Mouse (Mus musculus): ENCODE data around the gene Hpcal1.

Gene Hpcal1

DNA sequence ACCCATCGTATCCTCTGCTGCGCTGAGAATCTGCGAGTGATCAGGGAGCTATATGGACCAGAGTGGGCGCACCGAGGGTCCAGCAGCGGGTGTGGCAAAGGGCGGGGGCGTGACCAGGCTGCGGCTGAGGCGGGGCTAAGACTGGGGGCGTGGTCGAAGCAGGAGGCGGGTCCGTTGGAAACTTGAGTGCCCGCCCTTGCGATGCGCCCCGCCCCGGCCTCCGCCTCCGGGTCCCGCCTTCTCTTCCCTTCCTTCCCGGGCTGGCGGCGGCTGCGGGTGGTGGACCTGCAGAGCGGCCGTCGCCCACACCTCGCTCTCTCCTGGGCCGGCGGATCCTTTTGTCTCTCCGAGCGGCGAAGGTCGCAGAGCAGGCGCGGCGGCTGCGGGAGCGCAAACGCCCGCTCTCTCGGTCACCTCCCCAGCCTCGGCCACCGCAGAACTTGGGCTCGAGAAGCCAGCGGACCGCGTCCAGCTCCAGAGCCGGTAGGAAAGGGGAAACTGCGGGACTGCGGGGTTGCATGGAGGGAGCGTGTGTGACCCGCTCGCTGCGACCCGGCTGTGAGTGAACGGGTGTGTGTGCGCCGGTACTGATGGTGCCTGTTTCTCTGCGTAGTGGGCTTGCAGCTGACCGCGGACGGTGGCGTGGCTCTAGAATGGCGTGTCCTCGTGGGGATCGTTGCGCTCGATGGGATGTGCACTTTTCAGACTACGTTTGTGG is at the start of gene Hpcal1:
Gene Hpcal1 (plus strand): TSS at position 293 of the 718 bp plus-strand sequence.
- peak; percentile 91 for DNase-seq

- DNase-seq, result no peak
Measured at GRCm38 (mm10) chr12:17641269-17641668, 49.4 kb upstream of the Hpcal1 start.

DNA sequence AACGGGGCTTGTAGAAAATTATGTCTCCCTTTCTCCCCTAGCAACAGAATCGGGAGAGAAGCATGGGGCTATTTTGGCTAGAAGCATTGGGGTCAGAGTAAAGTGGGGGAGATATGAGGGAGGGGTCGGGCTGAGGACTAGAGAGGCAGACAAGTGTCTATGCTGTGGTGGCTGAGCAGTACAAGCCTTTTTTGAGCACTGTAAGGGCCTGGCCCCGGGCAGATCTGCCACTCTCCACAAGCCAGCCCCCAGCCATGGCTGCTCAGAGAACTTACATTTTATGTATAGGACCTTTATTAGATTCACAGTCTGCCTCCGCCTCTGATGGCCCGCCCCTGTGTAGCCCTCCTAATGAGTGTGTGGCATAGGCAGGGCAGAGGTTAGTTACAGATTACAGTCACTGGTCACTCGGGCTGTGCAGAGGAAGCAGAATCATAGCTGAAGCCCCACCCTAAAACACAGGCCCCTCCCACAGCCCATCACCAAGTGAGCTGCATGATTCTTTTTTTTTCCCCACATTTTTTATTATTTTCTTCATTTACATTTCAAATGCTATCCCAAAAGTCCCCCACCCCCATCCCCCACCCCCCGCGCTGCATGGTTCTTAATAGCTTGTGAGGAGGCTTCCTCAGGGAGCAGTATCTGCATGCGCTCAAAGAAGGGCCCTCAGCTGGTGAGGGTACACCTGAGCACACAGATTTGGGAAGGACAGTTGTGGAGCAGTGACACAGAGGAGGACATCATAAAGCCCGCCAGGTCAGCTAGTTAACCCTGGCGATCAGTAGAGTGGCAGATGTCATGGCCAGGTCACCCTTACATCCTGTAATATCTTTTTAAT is 46.1 kb upstream of the Hpcal1 start:
- no peak for DNase-seq

DNA sequence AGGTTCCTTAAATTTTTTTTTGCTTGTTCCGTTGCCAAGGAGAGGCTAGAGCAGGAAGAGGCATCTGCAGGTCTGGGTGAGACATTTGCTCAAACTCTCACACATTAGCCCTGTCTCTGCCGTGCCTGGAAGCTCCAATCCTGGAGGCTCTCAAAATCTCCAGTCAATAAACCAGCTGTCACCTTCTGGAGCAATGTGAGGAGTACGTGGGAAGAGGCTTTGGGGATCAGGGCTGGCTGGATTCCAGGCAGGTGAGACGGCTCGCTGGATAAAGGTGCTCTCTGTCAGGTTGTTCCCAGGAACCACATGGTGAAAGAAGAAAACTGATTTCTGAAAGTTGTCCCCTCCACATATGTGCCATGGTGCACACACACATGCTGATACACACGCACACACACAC is 44.2 kb upstream of the Hpcal1 start:
- DNase-seq, result no peak

DNA sequence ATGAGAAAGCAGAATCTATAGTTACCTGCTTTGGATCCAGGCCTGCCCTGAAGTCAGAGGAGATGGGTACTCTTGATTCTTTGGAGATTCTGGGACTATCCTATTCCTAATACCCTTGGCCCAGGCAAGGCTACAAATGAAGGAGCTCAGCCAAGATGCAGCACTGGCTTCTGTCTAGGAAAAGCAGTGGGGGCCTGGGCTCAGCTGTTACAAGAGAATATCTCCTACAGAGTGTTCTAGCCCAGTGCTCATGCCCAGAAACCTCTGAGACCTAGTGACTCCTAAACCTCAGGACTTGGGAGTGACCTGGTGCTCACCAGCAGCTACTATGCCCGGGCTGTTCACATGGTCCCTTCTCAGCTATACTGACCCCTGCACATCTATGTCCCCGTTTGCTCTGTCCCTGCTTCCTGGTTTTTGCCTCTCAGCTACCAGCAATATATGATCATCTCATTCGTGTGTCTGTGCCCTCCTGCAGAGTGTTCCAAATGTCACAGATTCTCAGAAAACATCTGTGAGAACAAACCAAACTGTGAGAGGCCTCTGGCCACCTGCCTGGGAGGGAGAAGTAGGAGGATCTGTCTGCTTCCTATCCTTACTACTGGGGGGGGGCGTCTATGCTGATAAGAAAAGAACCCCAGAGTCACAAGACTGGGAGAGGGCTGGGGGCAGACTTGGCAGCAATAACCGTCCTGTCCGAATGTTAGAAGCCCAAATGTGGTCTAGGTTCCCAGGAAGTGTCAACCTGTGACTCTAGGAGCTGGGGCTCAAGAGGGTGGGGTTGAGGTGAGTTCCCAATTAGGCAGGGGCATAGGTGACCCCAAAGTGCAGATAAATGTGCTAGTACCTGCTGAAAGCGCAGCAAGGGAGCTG is 39.2 kb upstream of the Hpcal1 start:
- DNase-seq, result peak; percentile 55

GRCm38 (mm10) chr12:17652216-17653050 is 38.2 kb upstream of the Hpcal1 start:
- peak; percentile 57 for DNase-seq

DNA sequence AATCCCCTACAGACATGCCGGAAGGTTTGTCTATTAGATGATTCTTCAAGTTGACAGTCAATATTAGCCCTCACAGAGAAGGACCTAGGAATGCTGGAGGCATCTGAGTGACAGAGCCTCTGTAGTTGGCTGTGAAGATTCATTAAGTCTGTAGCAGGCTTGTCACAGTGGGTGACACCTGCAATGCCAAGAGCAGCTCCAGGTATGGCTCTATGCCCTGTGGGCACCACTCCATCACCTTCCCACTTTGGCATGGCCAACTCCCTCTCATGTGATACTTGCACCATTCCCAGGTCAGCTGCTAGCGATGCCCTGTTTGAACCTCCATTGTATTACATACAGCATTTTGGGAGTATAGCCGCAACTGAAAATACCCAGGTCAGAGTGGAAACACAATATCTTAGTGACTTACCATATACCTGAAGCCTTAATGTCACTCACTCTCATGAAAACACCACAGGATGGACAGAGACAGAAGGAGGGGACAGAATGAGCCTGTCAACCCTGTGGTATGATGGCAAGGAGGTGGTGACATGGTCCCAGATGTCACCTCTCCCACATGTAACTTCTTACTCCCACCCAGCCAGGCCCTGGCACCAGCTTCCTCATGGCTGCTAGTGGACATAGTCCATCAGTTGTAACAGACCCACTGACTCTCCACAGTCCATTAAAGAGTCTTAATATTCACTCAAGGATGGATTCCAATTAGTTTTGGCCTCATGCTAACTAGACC is 37.4 kb upstream of the Hpcal1 start:
- peak; percentile 97 for DNase-seq

DNA sequence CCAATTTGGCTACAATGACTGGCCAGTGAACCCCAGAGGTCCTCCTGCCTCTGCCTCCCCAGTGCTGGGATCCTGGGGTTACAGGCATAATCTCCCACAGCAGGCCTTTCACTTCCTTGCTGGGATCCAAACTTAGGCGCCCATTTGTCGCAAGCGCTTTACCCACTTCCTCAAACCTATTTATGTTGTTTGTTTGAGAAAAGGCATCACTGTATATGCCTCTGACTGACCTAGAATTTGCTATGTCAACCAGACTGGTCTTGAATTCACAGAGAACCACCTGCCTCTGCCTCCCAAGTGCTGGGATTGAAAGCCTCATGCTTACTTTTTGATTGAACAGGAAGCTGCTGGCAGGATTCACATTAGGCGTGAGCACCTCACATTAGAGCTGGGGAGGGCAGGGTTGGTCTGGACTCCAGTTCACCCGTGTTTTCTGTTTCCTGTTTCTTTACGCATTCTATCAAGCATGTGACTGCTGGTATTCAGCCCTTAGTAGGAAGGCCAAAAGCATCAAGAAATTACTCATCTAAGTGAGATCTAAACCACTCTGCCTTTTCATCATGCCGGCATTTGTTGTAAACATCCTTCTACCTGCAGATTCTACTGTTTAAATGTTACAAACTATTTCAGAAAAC is 33.0 kb upstream of the Hpcal1 start:
- DNase-seq, result no peak

DNA sequence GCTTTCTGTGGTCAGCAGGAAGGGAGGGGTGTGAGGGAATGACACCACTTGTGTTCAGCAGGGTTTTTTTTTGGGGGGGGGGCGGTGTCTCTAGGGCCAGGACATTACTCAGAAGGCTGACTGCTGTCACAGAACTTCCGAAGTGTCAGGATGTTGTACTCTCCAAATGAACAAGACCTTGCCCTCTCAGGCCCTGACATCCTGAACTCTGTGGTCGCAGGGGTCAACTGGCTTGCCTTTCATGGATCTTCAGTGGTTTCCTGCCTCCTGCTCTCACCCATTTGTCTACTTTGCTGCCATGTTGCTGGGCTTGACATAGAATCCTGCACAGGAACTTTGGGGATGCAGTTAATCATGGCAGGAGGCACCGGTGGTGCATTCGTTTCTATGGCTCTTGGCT is 32.1 kb upstream of the Hpcal1 start:
- DNase-seq, result no peak

DNA sequence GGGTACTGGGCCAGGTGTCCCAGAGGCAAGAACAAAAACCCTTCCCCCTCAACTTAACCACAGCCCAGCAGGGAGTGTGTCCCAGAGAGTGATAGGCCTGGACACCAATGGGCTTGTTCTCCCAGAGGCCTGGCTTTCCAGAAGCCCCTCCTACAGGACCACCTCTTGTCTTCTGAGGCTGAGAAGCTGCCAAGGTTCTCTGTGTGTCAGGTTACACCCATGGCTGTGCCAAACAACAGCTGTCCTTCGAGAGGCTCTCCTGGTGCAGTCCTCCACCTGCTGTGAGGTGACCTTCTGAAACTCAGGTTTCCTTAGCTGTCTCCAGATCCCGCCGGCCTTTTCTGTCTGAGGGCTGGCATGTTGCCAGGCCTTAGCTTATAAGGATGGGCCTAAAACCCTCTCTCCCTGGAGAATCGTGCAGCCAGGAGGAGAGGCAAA is 29.2 kb upstream of the Hpcal1 start:
- DNase-seq, result peak; percentile 70

DNA sequence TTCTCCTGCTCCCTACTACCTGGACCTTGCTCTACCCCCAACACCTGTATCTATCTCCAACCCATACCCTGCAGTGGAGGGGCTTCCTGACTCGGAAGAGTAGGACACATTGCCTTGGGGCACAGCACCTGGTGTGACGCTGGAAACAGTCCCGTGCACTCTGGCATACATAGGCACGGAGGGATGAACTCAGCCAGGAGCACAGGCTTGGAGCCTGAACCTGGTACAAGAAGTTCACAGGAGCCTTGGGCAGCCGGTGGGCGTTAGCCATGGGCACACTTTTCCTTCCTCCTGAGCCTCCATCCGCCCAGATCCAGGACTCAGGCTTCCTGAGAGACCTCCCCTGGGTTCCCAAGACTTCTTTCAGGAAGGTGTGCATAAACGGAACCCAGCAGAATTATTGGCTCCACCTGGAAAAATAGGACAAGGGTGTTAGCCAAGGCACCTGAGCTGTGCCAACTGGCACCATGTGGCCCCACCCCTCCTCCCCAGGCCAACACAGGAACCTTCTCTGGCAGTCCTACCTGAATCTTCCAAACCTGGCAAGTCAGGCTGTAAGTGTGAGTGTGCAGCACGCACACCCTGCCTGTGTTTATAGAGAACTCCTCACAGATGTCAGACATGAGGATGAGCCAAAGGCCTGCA is 26.5 kb upstream of the Hpcal1 start:
- peak; percentile 92 for DNase-seq

DNA sequence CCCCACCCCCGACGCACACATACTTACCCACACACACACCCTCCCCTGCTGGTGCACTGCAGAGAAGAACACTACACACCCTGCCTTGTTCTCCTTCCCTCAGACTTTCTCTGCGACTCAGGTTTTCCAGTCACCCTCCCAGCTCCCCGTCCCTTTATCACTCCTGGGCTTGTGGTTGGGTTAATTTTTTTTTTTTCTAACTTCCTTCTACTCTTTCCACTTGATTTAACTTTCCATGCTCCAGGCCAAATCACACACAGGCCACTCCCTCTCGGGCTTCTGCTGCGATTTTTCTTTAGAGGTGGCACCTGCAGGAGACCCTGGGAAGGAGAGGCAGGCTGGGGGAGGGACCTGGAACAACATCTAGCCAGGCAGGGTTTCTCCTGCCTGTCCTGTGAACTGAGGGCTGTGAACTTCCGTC is 24.7 kb upstream of the Hpcal1 start:
- DNase-seq, result no peak

- DNase-seq, result no peak
Measured at GRCm38 (mm10) chr12:17666616-17667015, 24.0 kb upstream of the Hpcal1 start.

DNA sequence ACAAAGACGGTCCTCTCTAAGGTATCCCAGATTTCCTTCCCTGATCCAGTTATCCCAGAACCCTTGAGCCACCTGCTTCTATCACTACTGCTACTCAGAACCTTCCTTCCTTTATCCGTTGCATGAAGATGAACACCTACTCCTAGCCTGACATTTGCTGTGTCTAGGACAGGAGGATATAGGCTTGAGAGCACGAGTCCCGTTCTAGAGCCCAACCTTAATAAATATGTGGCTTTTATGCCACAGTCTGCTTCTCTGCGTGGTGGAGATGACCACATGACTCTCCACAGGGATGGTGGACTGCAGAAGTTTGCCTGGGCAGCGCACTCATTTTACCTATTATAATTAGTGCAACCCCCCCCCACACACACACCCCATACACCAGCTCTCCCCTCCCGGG is 16.9 kb upstream of the Hpcal1 start:
- DNase-seq, result no peak

GRCm38 (mm10) chr12:17674182-17674812 is 16.4 kb upstream of the Hpcal1 start:
- no peak for DNase-seq

DNA sequence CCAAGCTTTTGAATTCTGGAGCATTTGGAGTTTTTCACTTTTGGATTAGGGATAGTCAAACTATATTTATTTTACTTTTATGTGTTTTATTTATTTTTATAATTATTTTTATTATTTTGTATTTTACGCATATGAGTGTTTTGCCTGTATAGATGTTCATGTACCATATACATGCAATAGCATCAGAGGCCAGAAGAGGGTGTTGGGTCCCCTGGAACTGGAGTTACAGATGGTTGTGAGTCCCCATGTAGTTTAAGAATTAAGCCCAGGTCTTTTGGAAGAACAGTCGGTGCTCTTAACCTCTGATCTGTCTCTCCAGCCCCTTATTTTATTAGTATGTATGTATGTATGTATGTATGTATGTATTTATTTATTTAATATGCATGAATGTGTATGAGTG is 12.9 kb upstream of the Hpcal1 start:
- no peak for DNase-seq

DNA sequence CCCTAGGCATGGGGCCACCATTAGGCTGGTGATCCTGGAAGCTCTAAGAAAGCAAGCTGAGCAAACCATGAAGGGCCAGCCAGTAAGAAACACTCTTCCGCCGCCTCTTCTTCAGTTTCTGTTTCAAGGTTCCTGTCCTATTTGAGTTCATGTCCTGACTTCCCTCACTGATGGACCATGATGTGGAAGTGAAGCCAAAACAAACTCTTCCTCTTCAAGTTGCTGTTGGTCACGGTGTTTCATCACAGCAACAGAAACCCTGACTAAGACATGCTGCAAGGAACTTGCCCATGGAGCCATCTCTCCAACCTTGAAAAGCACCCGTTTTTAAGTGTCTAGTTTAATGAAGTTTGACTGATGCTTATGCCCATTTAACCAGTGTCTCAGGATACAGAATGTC is 11.1 kb upstream of the Hpcal1 start:
- DNase-seq, result no peak

- no peak for DNase-seq
Measured at GRCm38 (mm10) chr12:17682161-17682560, 8.5 kb upstream of the Hpcal1 start.

GRCm38 (mm10) chr12:17684315-17684714 is 6.3 kb upstream of the Hpcal1 start:
- DNase-seq, result no peak

GRCm38 (mm10) chr12:17686116-17686515 is 4.5 kb upstream of the Hpcal1 start:
- DNase-seq, result no peak
